Mouse (Mus musculus) adrenal gland, adult 8-10 months (tissue): ENCODE results near the gene Neurod1. TPM values are rescaled to one million over a fixed set of nuclear protein-coding genes. Genes with fewer than 3 reads are reported as not detected.

Source experiments
- DNase-seq: peaks from one replicate; pipeline ENCODE4 v3.0.0; 2022
- total RNA-seq, 4 experiments: library from RNA; stranded (reverse); gene quantifications; 2 replicates each; pipeline ENCODE4 v1.2.4; 2022

The Neurod1 gene
- total RNA-seq, 4 experiments from 2014 or later: not detected

DNA sequence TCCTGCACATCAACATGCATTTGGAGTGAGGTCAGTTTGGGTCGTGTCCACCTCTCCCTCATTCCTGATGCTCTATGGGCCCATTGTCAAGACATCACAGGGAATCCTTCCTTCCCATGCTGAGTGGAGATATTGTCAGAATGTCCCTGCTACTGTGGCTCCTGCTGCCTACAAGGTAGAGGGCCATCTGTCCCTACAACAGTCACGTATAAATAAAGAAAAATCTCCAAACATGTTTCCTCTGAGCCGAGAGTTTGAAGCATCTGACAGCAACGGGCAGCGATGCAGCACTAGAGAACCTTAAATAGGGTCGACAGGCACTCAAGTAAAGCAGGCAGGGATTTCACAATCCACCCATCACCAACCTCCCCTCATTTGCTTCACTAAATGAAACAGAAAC, 13.6 kb downstream of the Neurod1 start:
- no peak for DNase-seq

GRCm38 (mm10) chr2:79442227-79442626, 14.3 kb downstream of the Neurod1 start:
- no peak for DNase-seq

GRCm38 (mm10) chr2:79430061-79430460, 26.5 kb downstream of the Neurod1 start:
- no peak for DNase-seq

- no peak for DNase-seq
Measured at GRCm38 (mm10) chr2:79429650-79430049, 26.9 kb downstream of the Neurod1 start.

- no peak for DNase-seq
Measured at GRCm38 (mm10) chr2:79429108-79429507, 27.4 kb downstream of the Neurod1 start.

DNA sequence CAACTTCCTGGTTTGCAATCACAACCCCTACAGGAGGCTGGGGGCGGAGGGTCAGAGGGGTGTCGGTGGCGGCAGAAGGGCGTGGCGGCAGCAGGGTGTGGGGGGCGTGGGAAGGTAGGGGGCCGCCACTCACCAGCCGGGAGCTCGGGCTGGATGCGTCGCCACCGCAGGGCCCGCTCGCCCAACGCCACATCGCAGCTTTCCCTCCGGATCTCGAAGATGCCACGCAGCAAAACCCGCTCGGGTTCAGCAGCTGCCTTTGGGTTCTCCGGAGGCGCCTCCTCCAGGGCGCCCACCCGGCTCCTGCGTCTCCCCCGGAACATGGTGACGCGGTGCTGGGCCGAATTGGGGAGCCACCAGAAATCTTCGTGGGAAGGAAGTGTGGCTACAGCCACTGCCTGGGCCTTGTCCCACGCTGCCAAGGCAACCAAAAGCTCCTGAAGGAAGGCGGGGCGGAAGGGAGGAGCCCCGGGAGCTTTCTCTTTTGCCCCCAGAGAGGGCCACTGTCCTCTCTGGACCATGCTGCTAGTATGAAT, 27.9 kb downstream of the Neurod1 start:
- no peak for DNase-seq

- DNase-seq: no peak
Measured at GRCm38 (mm10) chr2:79428022-79428421, 28.5 kb downstream of the Neurod1 start.

DNA sequence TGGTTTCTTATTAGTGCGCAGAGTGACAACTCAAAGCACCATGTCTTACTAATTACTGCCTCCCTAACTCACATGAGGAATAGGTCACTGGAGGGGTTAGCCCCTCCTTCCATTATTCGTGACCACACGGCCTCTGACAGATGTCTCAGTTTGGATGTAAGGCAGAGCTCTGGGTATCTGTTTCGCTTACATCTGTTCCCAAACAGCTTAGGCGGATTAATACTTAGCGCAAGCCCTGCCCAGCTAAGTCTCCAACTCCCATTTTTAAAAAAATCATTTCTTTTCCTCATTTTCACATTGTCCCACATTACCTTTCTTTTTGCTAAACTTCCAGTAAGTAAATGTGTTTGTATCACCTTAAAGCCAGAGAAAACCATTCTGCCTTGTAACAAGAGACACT, 34.9 kb downstream of the Neurod1 start:
- DNase-seq: no peak

DNA sequence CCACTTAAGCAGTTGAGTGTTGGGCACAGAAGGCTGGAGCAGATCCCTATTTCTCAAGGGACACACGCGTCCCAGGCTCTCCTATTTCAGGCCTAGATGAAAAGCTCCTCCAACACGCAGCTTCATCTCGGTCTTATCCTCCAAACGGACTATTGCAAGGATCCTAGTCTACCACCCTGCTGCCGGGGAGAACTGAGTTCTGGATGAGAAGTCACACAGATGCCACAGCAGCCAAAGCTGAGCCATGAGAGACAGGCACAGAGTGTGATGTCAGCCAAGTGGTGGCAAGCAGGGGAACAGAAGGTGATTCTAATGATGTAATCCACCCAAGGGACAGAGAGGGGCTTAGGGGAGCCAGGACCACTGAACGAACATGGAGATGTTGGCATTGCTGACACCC, 42.0 kb downstream of the Neurod1 start:
- DNase-seq: no peak

GRCm38 (mm10) chr2:79410903-79411255, 45.7 kb downstream of the Neurod1 start:
- DNase-seq: no peak

GRCm38 (mm10) chr2:79410247-79410902, 46.2 kb downstream of the Neurod1 start:
- no peak for DNase-seq

GRCm38 (mm10) chr2:79405661-79406405, 50.7 kb downstream of the Neurod1 start:
- no peak for DNase-seq

Other genes with a start within 250 kb of the Neurod1 start
- gene Itga4, start 201.3 kb downstream of the Neurod1 start, total RNA-seq: 1 to 10 TPM; 1.7 to 5.7 (median 3.3) TPM
- gene Cerkl, start within 50 bp of the Neurod1 start, total RNA-seq: 1 to 10 TPM in 3 of 4 experiments, under 1 TPM in 1; 0.81 to 1.4 (median 1.0) TPM
- 10 to 100 TPM; 35.1 to 49.1 (median 43.9) TPM for gene Itprid2, start 178.6 kb upstream of the Neurod1 start, total RNA-seq